Mouse (Mus musculus) right cerebral cortex, postnatal 4 days (tissue): ENCODE measurements around the gene Fam160b1.

Source experiments
- DNase-seq: peaks from one replicate; pipeline ENCODE4 v3.0.0-alpha.2; 2022

Fam160b1 gene

DNA sequence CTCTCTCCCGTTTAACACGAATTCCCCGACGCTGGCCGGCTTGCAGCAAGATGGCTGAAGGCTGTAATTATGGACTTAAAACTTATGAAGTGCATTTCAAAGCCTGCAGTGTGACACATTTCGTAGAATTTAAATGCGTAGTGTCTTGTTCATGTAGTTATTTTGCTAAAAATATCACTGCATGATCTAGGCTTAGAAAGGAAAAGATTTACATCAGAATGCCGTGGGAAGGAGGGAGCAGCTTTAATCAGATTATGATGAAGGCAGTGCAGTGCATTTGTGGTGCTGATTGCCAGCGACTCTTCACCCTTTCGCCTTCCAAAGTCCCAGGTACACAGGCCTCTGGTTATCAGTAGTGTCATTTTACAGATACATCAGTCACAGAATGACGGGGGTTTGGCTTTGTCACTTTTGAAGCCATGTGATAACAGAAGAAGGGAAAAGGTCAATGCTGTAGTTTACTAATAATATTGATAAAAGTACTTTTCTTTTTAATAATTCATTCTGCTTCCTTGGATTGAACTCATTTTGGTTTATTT is 7.4 kb downstream of the Fam160b1 start:
- no peak for DNase-seq

DNA sequence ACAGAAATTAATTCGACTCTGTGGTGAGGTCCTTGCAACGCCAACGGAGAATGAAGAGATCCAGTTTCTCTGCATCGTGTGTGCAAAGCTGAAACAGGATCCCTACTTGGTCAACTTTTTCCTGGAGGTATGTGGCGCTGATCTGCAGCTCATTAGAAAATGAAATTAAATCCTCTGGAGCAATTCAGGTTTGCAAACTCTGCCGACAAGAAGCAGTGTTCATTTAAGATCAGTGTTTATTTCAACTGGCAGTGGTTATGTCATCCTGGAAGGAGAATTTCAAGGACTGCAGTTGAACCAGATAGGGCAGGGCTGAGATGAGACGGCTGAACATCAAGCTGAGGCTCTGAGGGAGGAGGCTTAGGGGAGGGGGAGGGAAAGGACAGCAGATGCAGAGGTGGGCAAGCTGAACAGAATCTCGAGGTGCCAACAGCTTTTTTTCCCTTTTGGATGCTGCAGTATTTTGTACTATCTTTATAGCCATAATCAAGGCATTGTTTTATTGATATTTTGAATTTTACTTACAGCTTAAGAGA is 12.9 kb downstream of the Fam160b1 start:
- DNase-seq: no peak

DNA sequence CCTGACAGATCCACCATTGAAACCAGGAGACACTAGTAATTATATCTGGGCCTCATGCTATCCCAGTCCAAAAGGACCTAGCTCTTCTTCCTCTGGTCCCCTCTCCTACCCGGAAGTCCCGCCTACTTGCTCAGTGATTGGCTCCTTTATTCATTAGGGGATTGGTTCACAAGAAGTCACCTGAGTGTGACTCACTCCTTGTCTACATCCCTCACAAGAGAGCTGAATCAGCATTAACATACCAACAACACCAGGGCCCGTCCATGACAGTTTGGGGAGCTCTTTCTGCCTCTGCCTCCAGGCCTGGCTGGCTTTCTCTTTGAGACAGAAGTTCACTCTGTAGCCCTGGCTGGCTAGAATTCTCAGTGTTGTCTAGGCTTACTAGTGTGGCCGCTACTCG is 14.7 kb downstream of the Fam160b1 start:
- no peak for DNase-seq

DNA sequence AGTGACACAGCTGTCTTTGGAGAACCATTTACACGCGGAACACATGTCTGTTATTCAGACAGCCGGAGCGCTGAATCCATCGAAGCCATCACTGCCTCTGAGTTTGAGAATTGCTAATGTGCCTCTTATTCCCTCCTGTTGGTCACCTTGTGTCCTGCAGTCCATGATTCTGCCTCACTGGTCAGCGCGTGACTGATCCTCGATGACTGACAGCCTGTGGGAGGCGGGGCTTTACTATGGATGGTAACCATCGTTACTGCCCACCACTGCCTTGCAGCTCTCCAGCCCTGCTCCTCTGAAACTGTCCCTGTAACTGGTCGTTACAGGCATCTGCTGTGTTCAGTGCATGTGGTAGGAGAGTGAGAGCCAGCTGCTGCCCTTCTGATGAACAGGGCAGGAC is 15.3 kb downstream of the Fam160b1 start:
- no peak for DNase-seq

DNA sequence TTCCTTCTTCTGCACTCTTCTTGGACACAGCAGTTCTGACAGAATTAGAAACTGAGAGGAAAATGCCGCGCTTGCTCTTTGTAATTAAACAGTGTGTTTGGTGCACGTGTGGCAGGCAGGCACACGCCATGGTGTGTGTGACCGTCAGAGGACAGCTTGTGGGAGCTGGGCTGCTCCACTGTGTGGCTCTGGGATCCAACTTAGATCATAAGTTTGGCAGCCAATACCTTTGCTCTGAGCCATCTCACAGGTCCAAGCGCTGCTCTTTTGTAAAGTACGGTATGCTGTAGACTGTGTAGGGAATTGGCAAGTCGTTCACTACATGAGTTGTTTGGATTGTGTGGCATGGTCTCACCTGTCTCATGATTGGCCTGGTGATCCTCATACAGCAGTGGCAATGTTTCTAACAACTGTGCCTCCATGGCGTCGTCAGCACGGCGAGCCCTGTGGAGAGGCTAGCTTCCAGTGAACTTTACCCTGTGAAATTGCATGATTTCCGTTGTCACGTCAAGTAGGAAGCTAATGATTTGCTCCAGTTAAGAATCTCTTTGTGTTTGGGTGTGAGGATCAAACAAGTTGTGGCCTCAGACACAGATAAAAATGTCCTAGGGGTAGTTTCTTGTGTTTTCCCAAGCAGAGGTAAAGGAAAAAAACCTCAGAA is 16.7 kb downstream of the Fam160b1 start:
- DNase-seq: no peak

DNA sequence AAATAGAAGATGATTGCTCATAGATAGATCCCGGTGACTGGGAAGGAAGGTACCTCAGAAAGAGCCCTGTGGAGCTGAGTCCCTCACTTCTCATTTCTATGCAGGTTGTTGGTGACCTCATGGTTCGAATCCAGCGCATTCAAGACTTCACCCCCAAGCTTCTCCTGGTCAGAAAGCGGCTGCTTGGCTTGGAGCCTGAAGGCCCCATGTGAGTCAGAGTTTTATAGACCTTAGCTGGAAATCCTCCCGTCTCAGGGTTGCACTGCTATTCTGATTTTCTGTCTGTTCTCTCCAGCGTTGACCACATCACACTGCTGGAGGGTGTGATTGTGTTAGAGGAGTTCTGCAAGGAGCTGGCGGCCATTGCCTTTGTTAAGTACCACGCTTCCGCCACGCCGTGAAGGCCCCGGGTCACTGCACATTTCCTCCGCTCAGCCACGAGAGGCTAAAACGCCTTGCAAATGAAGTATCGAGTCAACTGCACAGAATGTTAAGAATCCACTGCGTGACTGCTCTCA is 25.8 kb downstream of the Fam160b1 start:
- no peak for DNase-seq

DNA sequence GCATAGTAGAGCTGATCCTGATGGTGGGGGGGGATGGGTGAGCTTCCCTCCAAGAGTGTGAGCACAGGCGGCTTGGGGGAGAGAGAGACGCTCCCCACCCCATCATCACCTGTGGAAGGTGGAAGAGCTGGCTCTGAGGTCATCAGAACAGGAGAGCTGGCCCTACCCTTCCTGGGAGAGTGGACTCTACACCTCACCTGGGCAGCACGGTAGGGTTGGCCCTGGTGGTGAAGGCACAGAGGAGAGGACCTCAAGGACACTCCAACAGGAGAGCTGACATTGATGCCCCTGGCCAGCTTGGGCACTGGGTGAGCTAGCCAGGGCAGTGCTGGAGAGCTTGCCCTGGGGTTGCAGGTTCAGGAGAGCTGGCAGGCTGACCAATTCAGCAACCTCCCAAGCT is 31.1 kb downstream of the Fam160b1 start:
- no peak for DNase-seq

DNA sequence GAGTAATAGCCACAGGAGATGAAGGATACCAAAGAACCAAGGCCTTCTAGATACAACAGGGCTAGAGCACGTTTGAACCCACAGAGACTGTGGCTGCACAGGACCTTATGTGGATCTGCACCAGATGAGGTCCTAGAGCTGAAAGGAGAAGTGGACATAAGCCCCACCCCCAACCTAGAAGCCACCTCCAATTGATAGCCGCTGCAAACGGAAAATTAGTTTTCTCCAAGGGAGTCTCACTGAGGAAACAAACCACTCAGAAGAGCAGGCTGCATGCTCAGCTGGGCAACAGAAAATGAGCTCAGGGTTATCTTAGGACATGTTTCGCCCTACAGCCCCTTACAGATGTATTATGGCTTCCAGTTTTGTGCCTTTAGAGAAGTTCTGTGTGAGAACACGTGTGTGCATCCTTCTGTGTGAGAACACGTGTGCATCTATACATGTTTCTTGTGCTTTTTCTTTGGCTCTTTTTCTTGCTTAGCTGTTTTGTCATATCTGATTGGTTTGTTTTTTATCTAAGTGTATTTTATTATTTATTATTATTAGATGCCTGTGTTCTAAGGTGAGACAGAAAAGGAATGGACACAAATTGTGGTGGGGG is 33.0 kb downstream of the Fam160b1 start:
- no peak for DNase-seq

DNA sequence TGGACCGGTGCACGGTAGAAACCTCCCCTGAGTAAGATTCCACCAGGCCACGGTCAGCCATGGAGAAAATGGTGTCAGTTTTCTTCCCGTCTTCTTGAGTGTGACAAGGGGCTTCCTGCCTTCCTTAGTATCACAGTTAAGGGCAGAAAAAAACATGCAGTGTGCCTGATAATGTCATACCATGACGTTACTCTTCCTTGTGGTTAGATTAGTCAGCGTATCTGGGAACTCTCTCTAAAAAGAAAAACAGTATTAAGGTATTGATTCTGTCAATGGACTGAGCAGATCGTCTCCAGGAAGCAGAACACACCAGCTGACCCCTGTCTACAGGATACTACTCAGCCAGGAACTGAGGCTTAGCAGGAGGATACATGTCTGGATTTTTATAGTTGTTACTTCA is 36.1 kb downstream of the Fam160b1 start:
- DNase-seq: no peak

DNA sequence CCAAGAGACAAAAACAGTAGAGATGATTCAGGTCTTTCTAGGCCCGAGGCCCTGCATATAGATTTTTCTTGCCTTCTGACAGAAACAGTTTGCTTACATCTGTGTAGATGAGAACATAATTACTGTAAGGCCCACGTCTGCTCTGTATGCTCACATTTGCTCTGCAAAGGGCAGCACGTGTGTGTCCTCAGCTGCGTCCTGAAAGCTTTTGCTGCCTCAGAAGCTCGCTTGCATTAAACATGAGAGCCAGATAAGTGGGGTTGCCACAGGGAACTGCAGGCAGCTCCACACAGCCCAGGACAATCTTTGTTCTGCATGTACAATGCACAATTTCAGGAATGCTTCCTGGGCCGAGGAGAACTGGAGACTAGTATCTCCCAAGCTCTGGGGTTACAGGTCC is 41.9 kb downstream of the Fam160b1 start:
- DNase-seq: no peak

DNA sequence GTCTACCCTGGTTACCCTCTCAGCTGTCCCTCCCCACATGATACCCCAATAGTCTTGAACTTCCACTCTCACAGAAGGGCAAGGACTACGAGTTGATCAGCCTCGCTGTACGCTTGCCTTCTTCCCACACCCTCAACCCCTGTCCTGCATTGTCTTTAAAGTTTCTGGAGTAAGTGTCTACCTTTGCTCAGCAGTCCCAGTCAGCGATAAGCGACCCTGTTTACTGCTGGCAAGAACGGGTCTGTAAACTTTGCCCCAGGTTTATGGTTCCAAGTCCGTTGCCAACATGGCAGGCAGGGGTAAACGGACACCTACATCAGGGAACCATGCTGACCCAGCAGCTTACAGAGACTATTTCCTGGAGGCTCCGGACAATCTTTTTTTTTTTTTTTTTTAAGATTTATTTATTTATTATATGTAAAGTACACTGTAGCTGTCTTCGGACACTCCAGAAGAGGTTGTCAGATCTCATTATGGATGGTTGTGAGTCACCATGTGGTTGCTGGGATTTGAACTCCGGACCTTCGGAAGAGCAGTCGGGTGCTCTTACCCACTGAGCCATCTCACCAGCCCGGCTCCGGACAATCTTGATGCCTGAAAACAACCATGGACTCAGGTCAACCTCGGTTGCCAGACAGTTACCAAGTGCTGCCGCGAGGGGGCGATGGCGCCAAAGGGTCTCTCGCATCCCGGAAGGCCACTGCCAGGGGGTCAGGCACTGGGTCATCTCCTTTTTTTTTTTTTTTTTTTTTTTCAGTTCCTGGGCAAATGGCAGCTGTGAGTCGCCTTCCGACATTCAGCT is 43.4 kb downstream of the Fam160b1 start:
- DNase-seq: peak; percentile 74

DNA sequence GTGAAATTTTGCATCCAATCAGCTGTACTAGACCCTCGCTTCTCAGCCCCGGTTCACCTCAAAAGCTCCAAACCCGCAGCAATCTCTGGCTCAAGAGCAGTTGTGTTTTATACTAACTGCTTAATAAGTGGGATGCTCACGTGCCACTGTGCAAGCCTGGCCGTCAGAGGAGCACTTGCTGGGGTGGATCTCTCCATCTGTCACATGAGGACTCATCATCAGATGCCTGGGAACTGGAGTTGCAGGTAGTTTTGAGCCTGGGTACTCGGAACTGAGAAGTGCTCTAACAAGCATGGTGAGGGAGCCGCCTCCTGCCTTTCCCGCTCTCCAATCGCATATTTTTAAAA is 44.0 kb downstream of the Fam160b1 start:
- no peak for DNase-seq

DNA sequence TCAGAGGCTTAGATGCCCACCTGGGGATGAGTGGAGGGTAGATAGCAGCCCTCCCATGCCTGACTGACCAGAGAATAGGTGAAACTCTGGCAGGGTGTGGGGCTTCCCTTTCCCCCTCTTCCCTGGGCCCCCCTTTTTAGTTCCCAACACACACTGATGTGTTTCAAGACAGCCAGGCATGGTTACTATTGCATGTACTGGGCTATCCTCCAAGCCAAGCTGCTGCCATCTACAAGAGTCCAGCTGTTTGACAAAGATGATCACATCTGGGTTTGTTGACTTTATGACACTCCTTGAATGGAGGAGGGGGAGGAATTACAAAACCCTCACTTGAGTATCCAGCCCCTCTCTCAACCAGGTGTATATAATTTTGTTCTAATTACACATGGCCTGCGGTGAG is 47.5 kb downstream of the Fam160b1 start:
- DNase-seq: no peak

DNA sequence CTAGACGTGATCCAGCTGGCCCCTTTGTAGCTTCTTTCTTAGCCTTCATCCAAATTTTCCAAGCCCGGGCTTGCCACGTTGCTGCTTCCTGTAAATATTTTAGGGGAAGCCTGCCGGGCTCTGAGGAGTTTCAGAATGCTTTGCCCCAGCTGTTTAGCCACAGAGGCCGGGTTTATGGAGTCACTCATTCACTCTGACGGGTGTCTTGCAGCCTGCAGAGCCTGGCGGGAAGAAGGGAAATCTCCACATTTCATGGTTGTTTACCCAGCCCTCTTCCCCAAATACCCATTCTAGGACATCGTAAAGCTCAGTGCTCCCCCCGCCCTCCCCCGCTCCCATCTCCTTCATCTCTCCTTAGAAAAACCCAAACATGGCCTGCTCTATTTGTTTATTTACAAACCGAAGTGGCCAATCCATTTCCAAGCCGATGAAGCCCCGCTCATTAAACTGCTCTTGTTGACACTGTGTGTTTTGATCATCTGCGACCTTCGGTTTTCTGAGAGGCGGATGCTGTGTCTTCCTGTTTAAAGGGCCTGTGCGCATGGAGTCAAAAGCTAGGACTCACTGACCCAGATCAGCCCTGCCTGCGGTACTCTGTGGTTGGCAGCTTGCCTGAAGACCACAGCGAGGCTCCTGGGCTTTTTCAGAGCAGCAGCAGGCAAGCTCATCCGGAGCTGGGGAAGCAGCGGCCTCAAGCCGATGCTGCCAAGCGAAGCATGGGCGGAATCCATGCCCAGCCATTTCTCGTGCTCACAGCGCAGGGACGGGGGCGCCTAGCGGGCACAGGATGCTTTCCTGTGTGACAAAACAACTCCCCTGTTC is 51.1 kb downstream of the Fam160b1 start:
- DNase-seq: peak; percentile 59

DNA sequence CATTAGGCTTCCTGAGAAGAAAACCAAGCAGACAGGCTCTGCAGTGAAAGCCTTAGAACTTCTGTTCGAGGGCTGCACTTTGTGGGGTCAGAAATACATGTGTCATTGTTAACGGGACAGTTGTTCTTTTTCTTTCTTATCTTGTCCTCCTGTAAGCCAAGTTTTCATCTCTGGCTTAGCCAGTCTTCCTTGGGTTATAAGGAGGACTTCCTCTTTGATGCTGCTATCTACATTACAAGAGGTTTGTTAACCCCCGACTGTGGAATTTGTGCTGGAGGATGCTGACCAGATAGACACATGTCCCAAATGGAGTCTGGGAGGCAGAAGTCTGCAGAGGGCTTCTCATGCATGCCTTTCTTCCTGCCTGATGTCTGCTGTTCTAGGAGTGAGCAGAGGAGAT is 52.7 kb downstream of the Fam160b1 start:
- no peak for DNase-seq

DNA sequence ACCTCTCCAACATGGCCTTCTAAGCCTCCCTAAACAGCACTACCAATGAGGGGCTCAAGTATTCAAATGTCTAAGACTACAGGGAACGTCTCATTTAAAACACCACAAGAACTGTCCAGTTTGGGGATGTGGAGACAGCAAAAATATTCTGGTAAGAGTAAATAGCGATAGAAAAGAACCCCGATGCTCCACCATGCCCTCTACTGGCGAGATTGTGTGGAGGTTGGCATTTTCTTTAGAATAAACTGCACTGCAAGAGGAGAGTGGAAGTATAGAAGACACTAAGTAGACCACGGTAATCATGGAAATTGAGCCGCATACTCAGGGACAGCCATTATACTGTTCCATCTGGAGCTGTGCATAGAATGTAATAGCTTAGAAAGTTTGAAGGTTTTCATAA is 53.4 kb downstream of the Fam160b1 start:
- no peak for DNase-seq

DNA sequence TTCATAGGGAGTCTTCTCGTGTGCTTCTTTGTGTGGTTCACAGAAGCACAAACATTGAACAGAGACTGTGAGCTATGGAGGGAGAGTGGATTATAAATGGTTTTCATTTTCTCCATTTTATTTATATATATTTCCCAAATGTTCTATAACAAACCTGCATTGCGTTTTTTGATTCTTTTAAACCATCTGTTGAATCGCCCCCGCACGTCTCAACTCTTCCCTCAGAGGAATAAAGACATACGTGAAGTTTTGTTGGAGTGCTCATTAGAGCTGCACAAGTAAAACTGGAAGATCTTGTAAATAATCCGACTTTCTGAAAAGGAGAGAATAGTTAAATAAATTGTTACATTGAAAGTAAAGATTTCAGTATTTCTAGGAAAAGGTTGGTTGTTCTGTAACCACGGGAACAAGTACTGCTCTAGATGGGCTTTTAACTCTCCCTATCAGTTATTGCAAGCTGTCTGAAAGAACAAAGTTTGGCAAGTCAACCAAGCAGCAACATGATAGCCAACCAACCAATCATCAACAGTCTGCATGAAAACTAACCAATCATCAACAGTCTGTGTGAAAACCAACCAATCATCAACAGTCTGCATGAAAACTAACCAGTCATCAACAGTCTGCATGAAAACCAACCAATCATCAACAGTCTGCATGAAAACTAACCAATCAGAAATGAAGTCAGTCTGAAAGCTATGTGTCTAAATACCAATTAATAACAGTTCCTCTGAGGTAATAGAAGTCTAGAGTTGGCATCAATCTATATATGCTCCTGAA is 54.7 kb downstream of the Fam160b1 start:
- no peak for DNase-seq

DNA sequence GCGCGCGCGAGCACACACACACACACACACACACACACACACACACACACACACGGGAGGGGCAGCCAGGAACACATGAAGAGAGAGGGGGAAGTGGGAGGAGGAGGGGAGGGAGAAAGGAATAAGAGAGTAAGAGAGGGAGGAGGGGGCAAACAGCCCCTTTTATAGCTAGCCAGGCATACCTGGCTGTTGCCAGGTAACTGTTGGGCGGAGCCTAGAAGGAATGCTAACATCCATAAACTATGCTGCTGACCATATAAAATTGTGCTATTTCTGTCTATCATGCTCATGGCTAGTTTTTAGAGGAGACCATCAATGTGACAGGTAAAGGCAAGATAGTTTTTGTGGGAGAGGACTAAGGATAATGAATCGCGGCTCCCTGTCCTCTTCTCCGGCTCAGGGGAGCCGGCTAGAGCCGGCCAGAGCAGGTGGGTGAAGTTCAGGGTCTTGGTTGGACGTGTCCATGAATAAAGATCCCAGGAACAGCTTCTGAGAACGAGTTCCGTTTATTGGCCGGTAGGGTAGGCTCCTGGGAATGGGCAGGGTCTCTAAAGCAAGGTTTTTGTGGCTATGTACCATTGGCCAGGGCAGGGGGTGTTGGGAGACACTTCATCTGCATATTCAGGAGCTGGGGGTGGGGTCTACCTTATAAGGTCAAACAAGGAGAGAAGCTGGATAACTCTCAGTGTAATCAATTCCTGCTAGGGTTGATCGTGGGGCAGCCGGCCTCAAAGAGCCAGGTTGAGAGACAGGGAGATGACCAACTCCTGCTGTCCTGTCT is 57.5 kb downstream of the Fam160b1 start:
- no peak for DNase-seq

DNA sequence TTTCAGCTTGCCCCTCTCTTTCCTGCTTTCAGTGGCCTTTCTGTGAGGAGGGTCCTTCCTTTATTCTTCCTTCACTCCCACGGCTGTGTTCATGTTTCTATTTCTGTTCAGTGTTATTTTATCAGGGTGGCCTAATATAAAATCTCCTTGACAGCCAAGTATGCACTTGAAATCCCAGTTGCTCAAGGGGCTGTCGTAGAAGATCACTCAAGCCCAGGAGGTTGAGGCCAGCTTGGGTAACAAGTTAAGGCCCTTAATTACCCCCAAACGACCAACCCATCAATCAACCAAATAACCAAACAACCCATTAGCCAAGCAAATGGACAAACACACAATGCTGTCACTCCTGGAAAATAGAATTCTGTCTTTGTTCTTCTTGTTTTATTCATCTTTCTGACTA is 62.9 kb downstream of the Fam160b1 start:
- no peak for DNase-seq

DNA sequence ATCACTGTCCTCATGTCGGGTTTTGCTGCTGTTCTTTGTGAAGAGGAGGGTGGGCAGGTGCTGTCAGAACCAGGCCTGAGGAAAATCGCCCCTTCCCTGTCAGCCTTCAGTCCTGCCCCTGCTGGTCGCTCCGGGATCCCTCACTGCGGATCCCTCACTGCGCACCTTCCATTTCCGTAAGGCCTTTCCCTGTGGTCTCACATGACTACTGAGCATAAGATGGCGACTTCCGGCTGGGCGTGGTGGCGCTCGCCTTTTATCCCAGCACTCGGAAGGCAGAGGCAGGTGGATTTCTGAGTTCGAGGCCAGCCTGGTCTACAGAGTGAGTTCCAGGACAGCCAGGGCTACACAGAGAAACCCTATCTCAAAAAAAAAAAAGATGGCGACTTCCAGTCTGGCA is 64.8 kb downstream of the Fam160b1 start:
- no peak for DNase-seq

DNA sequence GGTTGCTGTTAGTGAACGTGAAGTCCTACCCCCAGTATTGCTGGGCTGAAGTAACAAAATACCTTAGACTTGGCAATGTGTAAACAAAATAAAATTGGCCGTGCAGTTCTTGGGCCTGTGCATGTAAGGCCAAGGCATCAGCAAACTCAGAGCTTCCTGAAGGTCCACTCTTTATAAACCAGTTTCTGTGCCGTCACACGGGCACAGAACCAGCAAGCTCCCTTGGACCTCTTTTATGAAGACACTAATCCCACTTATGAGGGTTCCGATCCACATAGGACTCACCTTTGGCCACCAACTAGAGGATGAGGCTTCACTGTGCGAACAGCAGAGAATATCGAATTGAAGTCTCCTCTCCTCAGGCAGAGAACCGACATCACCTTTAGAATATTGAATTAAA is 66.4 kb downstream of the Fam160b1 start:
- no peak for DNase-seq
